Mouse (Mus musculus): ENCODE measurements around the gene Acot5.
A peak's percentile ranks its signal among the peaks of the same experiment; 100 is the strongest.
"Not testable (repeated sequence)": the region's sequence is repeated elsewhere in the genome, so short reads cannot be mapped to it uniquely, and the experiment has no call there.

Gene Acot5

GRCm38 (mm10) chr12:84062336-84062735 is 6.8 kb upstream of the Acot5 start:
- DNase-seq (ENCODE audit: low read depth, low spot score) = peak; percentile 74

GRCm38 (mm10) chr12:84063228-84063627 is 5.9 kb upstream of the Acot5 start:
- peak; percentile 85 for DNase-seq (ENCODE audit: low read depth, low spot score)

- no peak for DNase-seq (ENCODE audit: low read depth, low spot score)
These were observed 5.3 kb upstream of the Acot5 start for GRCm38 (mm10) chr12:84063833-84064232.

GRCm38 (mm10) chr12:84064621-84065020 is 4.5 kb upstream of the Acot5 start:
- DNase-seq (ENCODE audit: low read depth, low spot score) = no peak

GRCm38 (mm10) chr12:84067752-84068151 is 1.4 kb upstream of the Acot5 start:
- DNase-seq (ENCODE audit: low read depth, low spot score) = no peak

- DNase-seq (ENCODE audit: low read depth, low spot score) = no peak
These were observed 829 bp upstream of the Acot5 start for GRCm38 (mm10) chr12:84068296-84068695.

GRCm38 (mm10) chr12:84069582-84069981 is 457 bp downstream of the Acot5 start:
- not testable (repeated sequence) for DNase-seq (ENCODE audit: low read depth, low spot score)

- DNase-seq (ENCODE audit: low read depth, low spot score) = no peak
These were observed 2.6 kb downstream of the Acot5 start for GRCm38 (mm10) chr12:84071696-84072095.

- no peak for DNase-seq (ENCODE audit: low read depth, low spot score)
These were observed 8.4 kb downstream of the Acot5 start for GRCm38 (mm10) chr12:84077371-84077990.

GRCm38 (mm10) chr12:84083842-84084241 is 14.7 kb downstream of the Acot5 start:
- DNase-seq (ENCODE audit: low read depth, low spot score) = no peak

GRCm38 (mm10) chr12:84084581-84084980 is 15.5 kb downstream of the Acot5 start:
- no peak for DNase-seq (ENCODE audit: low read depth, low spot score)

- not testable (repeated sequence) for DNase-seq (ENCODE audit: low read depth, low spot score)
These were observed 25.5 kb downstream of the Acot5 start for GRCm38 (mm10) chr12:84094666-84095065.

- DNase-seq (ENCODE audit: low read depth, low spot score) = no peak
These were observed 30.5 kb downstream of the Acot5 start for GRCm38 (mm10) chr12:84099605-84100004.

- DNase-seq (ENCODE audit: low read depth, low spot score) = no peak
These were observed 30.9 kb downstream of the Acot5 start for GRCm38 (mm10) chr12:84100071-84100470.

GRCm38 (mm10) chr12:84100604-84101492 is 31.7 kb downstream of the Acot5 start, which contains the start of gene Acot6:
TSS of gene Acot6 (plus strand) at chr12:84100654.
- peak; percentile 44 for DNase-seq (ENCODE audit: low read depth, low spot score)

- DNase-seq (ENCODE audit: low read depth, low spot score) = no peak
These were observed 32.3 kb downstream of the Acot5 start for GRCm38 (mm10) chr12:84101493-84101845.

- DNase-seq (ENCODE audit: low read depth, low spot score) = no peak
These were observed 37.9 kb downstream of the Acot5 start for GRCm38 (mm10) chr12:84107012-84107411.

- DNase-seq (ENCODE audit: low read depth, low spot score) = peak; percentile 21
These were observed 38.6 kb downstream of the Acot5 start for GRCm38 (mm10) chr12:84107692-84108091.

- DNase-seq (ENCODE audit: low read depth, low spot score) = no peak
These were observed 40.8 kb downstream of the Acot5 start for GRCm38 (mm10) chr12:84109924-84110323.

GRCm38 (mm10) chr12:84110814-84111213 is 41.7 kb downstream of the Acot5 start:
- no peak for DNase-seq (ENCODE audit: low read depth, low spot score)

- DNase-seq (ENCODE audit: low read depth, low spot score) = no peak
These were observed 44.6 kb downstream of the Acot5 start for GRCm38 (mm10) chr12:84113676-84114075.

- DNase-seq (ENCODE audit: low read depth, low spot score) = peak; percentile 92
These were observed 45.2 kb downstream of the Acot5 start, which contains the start of gene Dnal1 for GRCm38 (mm10) chr12:84114153-84114994. TSS of gene Dnal1 (plus strand) at chr12:84114366.

Measured in ES-CJ7 (cell line).